Mouse (Mus musculus) lung, postnatal 0 days (tissue): ENCODE results near the gene Fyn.

ENCODE experiments used
- CTCF ChIP-seq: IDR thresholded peaks from 2 replicates; pipeline ENCODE4 v1.5.1; 2016; ENCODE audit warnings: antibody characterized with exemption, mild to moderate bottlenecking
- EP300 ChIP-seq: IDR thresholded peaks from 2 replicates; pipeline ENCODE4 v1.6.1; 2016; ENCODE audit warnings: antibody characterized with exemption, mild to moderate bottlenecking, control low read depth

GRCm38 (mm10) chr10:39370786-39371221, 2.1 kb downstream of the Fyn start:
- no peak for TF ChIP-seq CTCF
- TF ChIP-seq EP300 = no peak
